Mouse (Mus musculus) heart, embryonic 15.5 days (tissue): Measurements from ENCODE around the gene Adcyap1r1. TPM values are rescaled to one million over a fixed set of nuclear protein-coding genes. Genes with fewer than 3 reads are reported as not detected.

Source experiments
- ATAC-seq: fragments of 200-750 bp; cut with Nextera tagmentation; replicated peaks from 2 replicates; pipeline ENCODE4 v1.8.0; 2017; ENCODE audit warnings: low read depth, moderate TSS enrichment; ENCODE audit not compliant: insufficient number of reproducible peaks, insufficient read depth, low FRiP score
- H3K27ac ChIP-seq: fragments of 300-500 bp; sonication (generic); 2 replicates; pipeline ENCODE4 v1.5.1; 2015; ENCODE audit warnings: mild to moderate bottlenecking, inconsistent platforms
- H3K27me3 ChIP-seq: fragments of 300-500 bp; sonication (generic); 2 replicates; pipeline ENCODE4 v1.6.1; 2015; ENCODE audit warnings: inconsistent platforms
- H3K36me3 ChIP-seq: fragments of 300-500 bp; sonication (generic); 2 replicates; pipeline ENCODE4 v1.6.1; 2015; ENCODE audit warnings: mild to moderate bottlenecking, inconsistent platforms
- H3K4me1 ChIP-seq: fragments of 300-500 bp; sonication (generic); replicated peaks from 2 replicates; pipeline ENCODE4 v1.6.1; 2015; ENCODE audit warnings: inconsistent platforms
- H3K4me2 ChIP-seq: fragments of 300-500 bp; sonication (generic); 2 replicates; pipeline ENCODE4 v1.6.1; 2015; ENCODE audit warnings: inconsistent platforms, mild to moderate bottlenecking, moderate library complexity
- H3K4me3 ChIP-seq: fragments of 300-500 bp; sonication (generic); 2 replicates; pipeline ENCODE4 v1.5.1; 2015; ENCODE audit warnings: mild to moderate bottlenecking, inconsistent platforms
- H3K9ac ChIP-seq: fragments of 300-500 bp; sonication (generic); 2 replicates; pipeline ENCODE4 v1.6.1; 2015; ENCODE audit warnings: mild to moderate bottlenecking, inconsistent platforms
- H3K9me3 ChIP-seq: fragments of 300-500 bp; sonication (generic); replicated peaks from 2 replicates; pipeline ENCODE4 v1.6.1; 2016; ENCODE audit warnings: inconsistent platforms
- WGBS: fragments of 180-500 bp; shearing (Covaris S2); methylation state at CpG from one replicate; pipeline ENCODE4 v1.1.7; 2015; ENCODE audit warnings: mixed read lengths; 5-methylcytosine and 5-hydroxymethylcytosine counted together
- polyA plus RNA-seq: library from polyadenylated mRNA; unstranded; fragments of >200 nt; fragmentation: Nextera tagmentation; extraction: Ambion mirVana; gene quantifications from 2 replicates; pipeline ENCODE4 v1.2.1, GENCODE M21; 2015

Gene Adcyap1r1
- polyA plus RNA-seq, 1 experiment from 2014 or later = 2.6 TPM

DNA sequence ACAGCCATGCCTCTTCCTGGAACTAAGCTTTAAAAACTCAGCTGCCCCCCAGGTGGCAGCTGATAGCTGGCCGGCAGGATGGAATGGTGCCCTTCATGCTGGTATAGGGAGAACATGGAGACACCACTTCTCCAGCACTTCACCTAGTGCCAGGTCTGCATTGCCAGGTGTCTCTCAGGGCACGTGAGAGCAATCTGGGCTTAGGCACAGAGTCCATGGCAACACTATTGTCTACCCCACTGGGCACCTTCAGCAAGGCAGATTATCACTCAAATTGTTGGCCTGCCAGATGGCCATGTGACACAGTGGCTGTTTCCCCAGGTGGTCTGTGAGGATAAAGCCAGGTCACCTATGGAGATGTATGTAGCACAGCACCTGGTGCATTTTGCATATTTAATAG is 20.6 kb downstream of the Adcyap1r1 start:
- H3K4me1 ChIP-seq = no peaks in the 10 kb centered on the region
- 74% methylated on average over 2 of the region's 2 CpGs for WGBS
- no peak overlapping the region for H3K4me3 ChIP-seq
- no peak overlapping the region for H3K4me2 ChIP-seq
- H3K9me3 ChIP-seq = no peaks in the 10 kb centered on the region
- H3K36me3 ChIP-seq = no peaks in the 10 kb centered on the region
- H3K27ac ChIP-seq = no peak overlapping the region
- ATAC-seq = no peak
- no peak overlapping the region for H3K9ac ChIP-seq
- H3K27me3 ChIP-seq = peaks cover 10% of the 10 kb centered on the region; the same call in 1 of the 2 replicates

DNA sequence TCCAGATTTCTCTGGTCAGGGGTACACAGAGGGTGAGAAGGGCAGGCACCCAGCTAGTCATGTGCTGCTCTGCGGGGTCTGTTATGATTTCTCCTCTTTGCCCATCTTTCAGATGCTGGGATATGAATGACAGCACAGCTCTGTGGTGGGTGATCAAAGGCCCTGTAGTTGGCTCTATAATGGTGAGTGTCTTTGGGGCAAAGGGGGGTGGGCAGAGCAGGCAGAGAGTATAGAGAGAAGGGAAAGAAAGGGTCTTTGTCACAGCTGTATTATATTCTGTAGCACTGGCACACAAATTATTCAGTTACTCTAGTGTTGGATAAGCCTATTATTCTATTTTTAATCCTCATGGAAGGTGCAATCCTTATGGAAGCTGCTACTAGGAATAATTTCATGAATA is 29.2 kb downstream of the Adcyap1r1 start:
- no peaks in the 10 kb centered on the region for H3K27me3 ChIP-seq
- H3K4me2 ChIP-seq = no peak overlapping the region
- H3K4me3 ChIP-seq = no peak overlapping the region
- 88% methylated on average over 1 of the region's 1 CpGs for WGBS
- no peak overlapping the region for H3K9ac ChIP-seq
- no peak for ATAC-seq
- no peaks in the 10 kb centered on the region for H3K4me1 ChIP-seq
- H3K36me3 ChIP-seq = no peaks in the 10 kb centered on the region
- no peak overlapping the region for H3K27ac ChIP-seq
- H3K9me3 ChIP-seq = no peaks in the 10 kb centered on the region

- H3K27me3 ChIP-seq = no peaks in the 10 kb centered on the region; the same call in 1 of the 2 replicates
- no peak for ATAC-seq
- peaks cover 4% of the 10 kb centered on the region for H3K4me1 ChIP-seq
- H3K9ac ChIP-seq = no peak overlapping the region
- H3K4me3 ChIP-seq = no peak overlapping the region
- H3K36me3 ChIP-seq = no peaks in the 10 kb centered on the region
- 69% methylated on average over 1 of the region's 1 CpGs for WGBS
- H3K4me2 ChIP-seq = no peak overlapping the region
- H3K27ac ChIP-seq = no peak overlapping the region
- no peaks in the 10 kb centered on the region for H3K9me3 ChIP-seq
Observed at GRCm38 (mm10) chr6:55482471-55482870, 30.7 kb downstream of the Adcyap1r1 start.

DNA sequence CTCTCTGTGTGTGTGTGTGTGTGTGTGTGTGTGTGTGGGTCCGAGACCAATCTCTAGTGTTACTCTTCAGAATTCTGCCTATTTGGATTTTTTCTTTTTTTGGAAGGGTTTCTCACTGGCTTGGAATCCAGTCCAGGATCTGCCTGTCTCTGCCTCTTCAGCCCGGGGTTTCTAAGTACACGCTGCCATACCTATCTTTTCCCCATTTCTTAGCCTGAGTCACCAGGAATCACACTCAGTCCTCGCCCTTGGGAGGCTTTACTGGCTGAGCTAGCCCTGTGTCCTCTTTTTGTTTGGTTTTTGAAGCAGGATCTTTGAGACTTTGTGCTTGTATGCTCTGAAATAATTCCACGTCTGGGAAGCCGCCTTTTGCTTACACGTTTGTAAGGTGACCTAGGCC is 31.6 kb downstream of the Adcyap1r1 start:
- ATAC-seq = no peak
- H3K36me3 ChIP-seq = no peaks in the 10 kb centered on the region
- H3K9me3 ChIP-seq = no peaks in the 10 kb centered on the region
- WGBS = 64% methylated on average over 7 of the region's 7 CpGs
- peaks cover 9% of the 10 kb centered on the region for H3K4me1 ChIP-seq
- no peak overlapping the region for H3K9ac ChIP-seq
- no peak overlapping the region for H3K4me2 ChIP-seq
- no peak overlapping the region for H3K27ac ChIP-seq
- no peak overlapping the region for H3K4me3 ChIP-seq
- H3K27me3 ChIP-seq = no peaks in the 10 kb centered on the region; the same call in 1 of the 2 replicates

DNA sequence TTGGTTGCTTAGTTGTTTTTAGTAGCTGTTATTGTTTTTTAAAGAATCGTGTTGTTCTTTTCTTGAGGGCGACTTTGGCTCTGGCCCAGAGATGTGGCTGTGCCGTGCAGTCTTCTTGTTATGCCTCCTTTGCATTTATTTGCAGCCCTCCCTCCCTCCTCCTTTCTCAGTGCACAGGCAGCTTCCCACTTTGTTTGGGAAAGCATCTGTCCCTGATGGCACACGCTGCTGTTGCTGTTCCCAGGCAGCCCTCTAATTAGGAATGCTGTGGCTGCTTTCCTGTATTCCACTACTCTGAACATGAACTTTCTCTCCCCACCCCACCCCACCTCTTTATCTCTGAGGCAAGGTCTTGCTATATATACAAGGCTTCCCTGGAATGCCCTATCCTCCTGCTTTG is 32.4 kb downstream of the Adcyap1r1 start:
- Histone ChIP-seq H3K36me3 (no peaks in the 10 kb centered on the region), H3K9ac (no peak overlapping the region), H3K27me3 (no peaks in the 10 kb centered on the region; the same call in 1 of the 2 replicates), H3K4me2 (no peak overlapping the region), H3K27ac (no peak overlapping the region), H3K9me3 (no peaks in the 10 kb centered on the region), H3K4me1 (peaks cover 9% of the 10 kb centered on the region), H3K4me3 (no peak overlapping the region)
- 58% methylated on average over 4 of the region's 4 CpGs for WGBS
- ATAC-seq = no peak

DNA sequence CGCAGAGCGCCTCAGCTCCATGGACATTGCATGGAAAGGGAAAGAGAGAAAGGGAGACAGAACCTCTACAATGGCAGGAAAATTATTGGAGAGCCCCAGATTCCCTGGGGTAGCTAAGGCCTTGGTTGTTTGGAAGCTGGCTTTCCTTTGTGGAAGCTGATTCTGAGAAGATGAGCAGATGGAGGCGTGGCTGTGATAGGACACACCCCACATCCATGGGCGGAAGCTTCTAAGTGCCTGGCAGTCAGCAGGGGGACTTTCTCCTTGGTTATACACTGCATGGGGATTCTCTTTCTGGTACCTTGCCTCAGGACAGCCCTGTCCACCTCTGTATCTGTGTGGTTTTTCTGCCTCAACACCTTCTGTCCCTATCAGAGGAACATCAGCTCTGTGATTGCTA is 33.4 kb downstream of the Adcyap1r1 start:
- Histone ChIP-seq H3K9ac (no peak overlapping the region), H3K4me3 (no peak overlapping the region), H3K4me1 (peaks cover 9% of the 10 kb centered on the region), H3K27ac (no peak overlapping the region), H3K36me3 (no peaks in the 10 kb centered on the region), H3K4me2 (no peak overlapping the region), H3K27me3 (no peaks in the 10 kb centered on the region; the same call in 1 of the 2 replicates), H3K9me3 (no peaks in the 10 kb centered on the region)
- ATAC-seq = no peak
- WGBS = 70% methylated on average over 4 of the region's 4 CpGs

- H3K27ac ChIP-seq = no peak overlapping the region
- peaks cover 9% of the 10 kb centered on the region for H3K4me1 ChIP-seq
- 43% methylated on average over 6 of the region's 6 CpGs for WGBS
- ATAC-seq = peak; percentile 72
- no peak overlapping the region for H3K4me3 ChIP-seq
- no peaks in the 10 kb centered on the region for H3K9me3 ChIP-seq
- H3K27me3 ChIP-seq = no peaks in the 10 kb centered on the region; the same call in 1 of the 2 replicates
- no peak overlapping the region for H3K9ac ChIP-seq
- no peaks in the 10 kb centered on the region for H3K36me3 ChIP-seq
- H3K4me2 ChIP-seq = no peak overlapping the region
Observed at GRCm38 (mm10) chr6:55487726-55488125, 35.9 kb downstream of the Adcyap1r1 start.

- Histone ChIP-seq H3K36me3 (no peaks in the 10 kb centered on the region), H3K9ac (no peak overlapping the region), H3K4me3 (no peak overlapping the region), H3K4me1 (no peaks in the 10 kb centered on the region), H3K27ac (no peak overlapping the region), H3K27me3 (peaks cover 23% of the 10 kb centered on the region), H3K4me2 (no peak overlapping the region), H3K9me3 (no peaks in the 10 kb centered on the region)
- ATAC-seq = no peak
- 87% methylated on average over 4 of the region's 4 CpGs for WGBS
Observed at GRCm38 (mm10) chr6:55496201-55496600, 44.4 kb downstream of the Adcyap1r1 start.

- Histone ChIP-seq H3K27ac (no peak overlapping the region), H3K4me3 (no peak overlapping the region), H3K36me3 (no peaks in the 10 kb centered on the region), H3K4me2 (no peak overlapping the region), H3K27me3 (peaks cover 27% of the 10 kb centered on the region), H3K4me1 (no peaks in the 10 kb centered on the region), H3K9ac (no peak overlapping the region), H3K9me3 (no peaks in the 10 kb centered on the region)
- ATAC-seq = no peak
Observed at GRCm38 (mm10) chr6:55498753-55499152, 47.0 kb downstream of the Adcyap1r1 start.

DNA sequence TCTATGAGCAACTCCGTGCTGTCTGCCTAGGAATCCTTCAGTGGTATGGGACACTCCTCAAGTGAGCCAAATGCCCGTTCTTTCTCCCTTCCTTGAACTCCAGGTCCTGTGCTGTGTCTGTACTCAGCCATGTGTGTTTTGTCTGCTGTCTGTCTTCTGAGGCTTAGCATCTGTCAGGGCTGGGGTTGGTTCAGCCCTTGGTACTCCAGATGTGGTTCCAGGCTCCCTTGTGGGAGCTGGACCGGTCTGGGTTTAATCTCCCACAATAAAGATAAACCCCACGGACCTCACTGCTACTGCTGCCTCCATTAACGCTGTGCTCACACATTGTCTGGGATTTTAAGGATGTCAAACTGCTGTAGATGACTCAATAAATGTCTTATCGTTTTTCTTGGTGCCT is 49.3 kb downstream of the Adcyap1r1 start:
- Histone ChIP-seq H3K9me3 (no peaks in the 10 kb centered on the region), H3K27ac (no peak overlapping the region), H3K9ac (no peak overlapping the region), H3K4me3 (no peak overlapping the region), H3K27me3 (peaks cover 23% of the 10 kb centered on the region), H3K4me1 (no peaks in the 10 kb centered on the region), H3K4me2 (no peak overlapping the region), H3K36me3 (no peaks in the 10 kb centered on the region)
- 41% methylated on average over 6 of the region's 6 CpGs for WGBS
- no peak for ATAC-seq

DNA sequence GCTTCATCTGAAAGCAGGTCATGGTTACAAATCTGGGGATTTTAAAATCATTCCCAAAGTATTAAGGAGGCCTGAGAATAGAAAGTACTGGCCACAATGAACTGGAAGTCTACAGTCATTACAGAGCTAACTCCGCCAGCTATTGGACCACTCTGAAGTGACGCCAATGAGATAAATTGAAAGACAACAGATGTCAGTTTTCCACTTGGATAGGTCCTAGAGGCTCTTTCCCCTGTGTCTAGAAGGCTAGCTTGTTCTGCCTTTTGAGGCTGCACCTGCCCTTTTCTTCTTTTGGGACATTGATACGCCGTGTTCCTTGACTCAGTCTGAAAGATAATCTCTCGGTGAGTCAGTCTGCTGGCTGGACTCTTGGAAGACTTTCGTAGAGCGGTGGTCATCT is 50.5 kb downstream of the Adcyap1r1 start:
- Histone ChIP-seq H3K4me1 (no peaks in the 10 kb centered on the region), H3K4me2 (no peak overlapping the region), H3K36me3 (no peaks in the 10 kb centered on the region), H3K9ac (no peak overlapping the region), H3K27me3 (peaks cover 21% of the 10 kb centered on the region), H3K4me3 (no peak overlapping the region), H3K27ac (no peak overlapping the region), H3K9me3 (no peaks in the 10 kb centered on the region)
- ATAC-seq = no peak
- WGBS = 79% methylated on average over 7 of the region's 7 CpGs

GRCm38 (mm10) chr6:55504797-55505488 is 53.2 kb downstream of the Adcyap1r1 start:
- WGBS = 83% methylated on average over 2 of the region's 2 CpGs
- Histone ChIP-seq H3K4me3 (no peak overlapping the region), H3K9ac (no peak overlapping the region), H3K9me3 (no peaks in the 10 kb centered on the region), H3K4me2 (no peak overlapping the region), H3K27ac (no peak overlapping the region), H3K36me3 (no peaks in the 10 kb centered on the region), H3K4me1 (no peaks in the 10 kb centered on the region), H3K27me3 (peaks cover 25% of the 10 kb centered on the region)
- ATAC-seq = no peak
